Mouse (Mus musculus): ENCODE measurements around the gene Chd2. TPM values are rescaled to one million over a fixed set of nuclear protein-coding genes. Genes with fewer than 3 reads are reported as not detected.
A peak's percentile ranks its signal among the peaks of the same experiment; 100 is the strongest.
"Not testable (repeated sequence)": the region's sequence is repeated elsewhere in the genome, so short reads cannot be mapped to it uniquely, and the experiment has no call there.

Chd2 gene
- polyA plus RNA-seq, 1 experiment: 25.6 TPM

DNA sequence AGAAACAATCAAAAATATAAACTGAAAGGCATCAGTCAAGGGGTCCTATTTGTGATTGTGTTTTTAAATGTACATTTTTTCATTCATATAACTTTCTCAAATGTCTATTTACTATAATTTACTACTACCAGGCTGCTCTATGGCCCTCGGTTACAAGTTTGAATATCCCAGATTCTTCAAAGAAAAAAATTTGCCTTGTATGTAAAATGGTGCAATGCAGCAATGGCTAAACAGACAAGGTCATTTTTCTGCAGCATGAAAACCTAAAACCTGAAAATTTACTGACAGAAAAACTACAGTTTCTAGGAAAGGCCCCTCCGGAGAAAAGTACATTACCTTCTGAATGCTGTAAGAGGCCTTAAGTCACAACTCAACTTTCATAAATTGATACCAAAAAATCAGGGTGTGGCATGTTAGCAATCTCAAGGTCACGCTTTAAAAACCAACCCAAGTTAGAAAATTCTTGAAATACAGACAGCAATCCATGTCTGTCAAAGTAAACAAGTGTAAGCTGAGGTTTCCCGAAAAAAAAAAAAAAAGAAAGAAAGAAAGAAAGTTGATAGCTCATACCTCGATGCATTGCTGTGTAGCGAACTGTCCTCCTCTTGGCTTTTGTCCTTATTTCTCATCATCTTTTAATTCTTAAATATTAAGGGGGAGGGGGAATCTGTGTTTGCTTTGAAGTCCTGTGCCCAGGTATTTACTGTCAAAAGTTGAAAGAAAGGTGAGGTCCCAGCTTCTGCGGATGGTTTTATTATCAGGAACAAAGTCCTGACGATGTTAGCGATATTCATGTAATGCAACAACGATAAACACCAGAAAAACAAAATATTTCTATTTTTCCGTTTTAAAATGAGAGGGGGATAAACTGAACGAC is 1.2 kb downstream of the Chd2 start:
- no peak for DNase-seq (ENCODE audit: low spot score)

GRCm38 (mm10) chr7:73539116-73539682 is 2.4 kb downstream of the Chd2 start:
- no peak for DNase-seq (ENCODE audit: low spot score)

GRCm38 (mm10) chr7:73538424-73539079 is 3.1 kb downstream of the Chd2 start:
- DNase-seq (ENCODE audit: low spot score): no peak

DNA sequence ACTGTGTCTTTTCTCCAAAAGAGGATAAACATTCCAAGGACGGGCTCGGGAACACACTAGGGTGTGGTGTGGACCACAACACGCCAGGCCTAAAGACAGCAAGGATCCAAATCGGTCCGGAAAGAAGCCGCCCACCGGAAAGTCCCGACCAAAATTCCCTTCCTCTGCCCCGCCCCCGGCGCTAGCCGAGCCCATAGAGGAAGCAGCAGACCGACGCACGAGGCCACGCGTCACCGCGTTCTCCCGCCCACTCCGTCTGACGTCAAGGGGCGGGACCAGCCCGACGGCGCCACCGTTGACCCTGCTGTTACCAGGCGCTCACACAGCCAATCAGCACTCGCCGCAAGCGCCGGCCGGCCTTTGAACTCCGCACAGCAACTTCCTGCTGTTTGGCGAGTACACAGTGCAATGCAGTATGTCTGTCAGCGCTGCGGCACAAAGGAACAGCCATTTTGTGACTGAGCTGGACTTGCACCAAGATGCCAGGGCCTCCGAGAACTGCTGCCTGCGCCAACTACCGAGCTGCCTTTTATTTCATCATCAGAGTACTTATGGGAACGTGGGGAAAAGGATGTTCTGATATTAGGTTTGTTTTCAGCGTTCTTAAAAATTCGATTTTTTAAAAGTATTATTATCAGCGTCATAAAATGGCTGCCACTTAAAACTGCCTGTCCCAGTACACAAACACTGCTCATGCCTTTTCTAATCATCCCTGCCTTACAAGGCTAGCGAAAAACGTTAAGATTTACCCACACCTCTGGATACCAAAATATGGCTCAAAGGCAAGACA is 3.8 kb downstream of the Chd2 start:
- DNase-seq (ENCODE audit: low spot score): peak; percentile 99

GRCm38 (mm10) chr7:73537228-73537627 is 4.4 kb downstream of the Chd2 start:
- no peak for DNase-seq (ENCODE audit: low spot score)

- DNase-seq (ENCODE audit: low spot score): no peak
These were observed 5.1 kb downstream of the Chd2 start for GRCm38 (mm10) chr7:73536579-73536978.

- no peak for DNase-seq (ENCODE audit: low spot score)
These were observed 5.8 kb downstream of the Chd2 start for GRCm38 (mm10) chr7:73535861-73536200.

DNA sequence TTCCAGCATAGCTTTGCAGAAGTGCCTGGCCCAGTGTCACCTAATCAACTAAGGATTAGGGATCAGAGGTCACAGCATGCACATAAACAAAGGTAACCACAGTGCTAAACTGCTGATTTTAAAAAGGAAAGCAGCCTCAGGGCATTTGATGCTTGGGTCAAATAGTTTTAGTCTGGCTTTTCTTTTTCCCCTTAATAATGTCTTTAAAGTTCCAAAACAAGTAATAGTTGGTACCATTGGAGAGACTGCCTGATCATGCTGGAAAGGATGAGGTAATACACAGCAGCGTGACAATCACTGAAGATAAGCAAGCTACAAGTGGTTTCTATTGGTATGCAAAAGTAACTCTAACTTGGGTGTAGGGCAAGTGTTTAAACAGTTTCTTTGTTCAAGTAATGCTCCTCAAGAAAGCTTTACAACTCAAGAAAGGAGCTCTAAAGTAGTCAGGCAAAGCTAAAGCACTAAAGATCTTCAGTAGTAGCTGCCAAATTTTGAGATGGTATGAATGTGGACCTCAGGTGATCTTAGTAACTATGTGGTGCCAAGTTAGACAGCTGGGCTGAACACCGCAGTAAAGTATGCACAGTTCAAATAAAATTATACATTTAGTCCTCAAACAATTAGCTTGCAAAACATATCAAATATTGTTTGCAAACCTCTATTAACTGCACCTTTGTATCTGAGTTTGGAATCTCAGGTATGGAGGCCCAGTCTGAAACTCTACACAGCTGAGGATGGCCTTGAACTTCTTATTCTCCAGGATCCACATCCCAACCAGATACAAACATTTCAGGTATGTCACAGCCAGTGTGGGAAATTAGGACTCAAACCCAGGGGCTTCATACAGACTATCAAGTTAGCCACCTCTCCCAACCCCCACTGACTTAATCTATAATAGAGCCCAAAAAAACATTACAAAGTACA is 6.4 kb downstream of the Chd2 start:
- DNase-seq (ENCODE audit: low spot score): no peak

- no peak for DNase-seq (ENCODE audit: low spot score)
These were observed 8.2 kb downstream of the Chd2 start for GRCm38 (mm10) chr7:73533457-73533856.

- no peak for DNase-seq (ENCODE audit: low spot score)
These were observed 8.7 kb downstream of the Chd2 start for GRCm38 (mm10) chr7:73532916-73533315.

DNA sequence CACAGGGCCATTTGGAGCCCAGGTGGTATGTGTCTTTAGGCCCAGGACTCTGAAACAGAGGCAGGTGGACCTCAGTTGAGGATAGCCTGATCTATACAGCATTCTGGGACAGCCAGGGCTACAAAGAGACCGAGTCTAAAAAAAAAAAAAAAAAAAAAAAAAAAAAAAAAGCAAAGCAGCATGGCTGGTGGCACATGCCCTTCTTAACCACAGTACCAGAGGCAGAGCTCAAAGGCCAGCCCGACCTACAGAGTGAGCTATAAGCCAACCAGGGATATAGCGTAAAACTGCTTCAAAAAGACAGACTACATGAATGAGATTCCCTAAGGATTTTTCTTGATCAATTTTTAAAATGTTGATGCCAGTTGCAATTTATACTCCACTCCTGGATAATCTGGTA is 9.5 kb downstream of the Chd2 start:
- DNase-seq (ENCODE audit: low spot score): no peak

GRCm38 (mm10) chr7:73531506-73532093 is 10.0 kb downstream of the Chd2 start:
- DNase-seq (ENCODE audit: low spot score): no peak

DNA sequence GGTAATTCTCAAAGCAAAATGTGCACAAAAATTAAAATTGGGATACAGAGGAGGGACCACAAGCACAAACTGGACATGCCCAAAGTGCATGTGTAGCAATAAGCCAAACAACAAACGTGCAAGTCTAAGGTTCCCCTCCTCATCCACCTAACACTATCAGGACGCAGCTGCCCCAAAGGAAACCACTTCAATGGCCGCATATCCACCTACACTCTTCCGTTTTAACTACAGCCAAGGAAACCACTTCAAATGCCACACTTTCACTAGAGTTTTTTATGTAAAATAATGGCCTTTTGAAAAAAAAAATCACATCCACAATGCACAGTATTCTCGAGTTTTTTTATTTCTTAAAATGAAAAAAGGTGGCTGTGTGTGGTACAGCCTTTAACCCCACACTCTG is 10.8 kb downstream of the Chd2 start:
- no peak for DNase-seq (ENCODE audit: low spot score)

DNA sequence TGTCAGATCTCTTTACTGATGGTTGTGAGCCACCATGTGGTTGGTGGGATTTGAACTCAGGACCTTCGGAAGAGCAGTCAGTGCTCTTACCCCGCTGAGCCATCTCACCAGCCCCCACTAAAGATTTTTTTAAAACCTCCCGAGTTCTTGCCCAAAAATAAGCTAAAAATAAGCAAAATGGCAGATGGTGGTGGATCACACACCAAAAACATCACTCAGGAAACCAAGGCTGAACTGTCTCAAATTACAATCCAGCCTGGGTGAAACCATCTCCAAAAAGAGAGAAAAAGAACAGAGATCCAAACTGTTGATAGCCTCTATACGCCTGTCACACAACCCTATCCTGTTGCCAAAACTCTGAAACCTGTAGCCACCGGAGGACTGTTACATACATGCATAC is 11.5 kb downstream of the Chd2 start:
- no peak for DNase-seq (ENCODE audit: low spot score)

- DNase-seq (ENCODE audit: low spot score): no peak
These were observed 12.4 kb downstream of the Chd2 start for GRCm38 (mm10) chr7:73529261-73529660.

GRCm38 (mm10) chr7:73528377-73528894 is 13.2 kb downstream of the Chd2 start:
- not testable (repeated sequence) for DNase-seq (ENCODE audit: low spot score)

DNA sequence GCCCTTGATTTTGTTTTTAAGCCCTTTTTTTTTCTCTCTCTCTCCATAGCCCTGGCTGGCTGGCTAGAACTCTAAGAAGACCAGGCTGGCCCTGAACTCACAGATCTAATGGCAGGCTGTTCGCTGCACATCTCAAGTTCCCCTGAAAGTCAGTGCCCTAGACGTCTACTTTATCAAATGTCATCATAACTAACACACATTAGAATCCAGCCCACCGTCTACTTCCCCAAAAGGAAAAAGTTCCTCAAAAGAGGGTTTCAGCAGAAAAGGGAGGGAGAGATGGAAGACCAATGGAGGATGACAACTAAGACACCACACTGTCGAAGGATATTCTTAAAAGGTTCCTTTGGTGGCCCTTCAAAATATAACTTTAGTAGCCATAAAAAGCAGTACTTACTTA is 14.4 kb downstream of the Chd2 start:
- DNase-seq (ENCODE audit: low spot score): no peak

DNA sequence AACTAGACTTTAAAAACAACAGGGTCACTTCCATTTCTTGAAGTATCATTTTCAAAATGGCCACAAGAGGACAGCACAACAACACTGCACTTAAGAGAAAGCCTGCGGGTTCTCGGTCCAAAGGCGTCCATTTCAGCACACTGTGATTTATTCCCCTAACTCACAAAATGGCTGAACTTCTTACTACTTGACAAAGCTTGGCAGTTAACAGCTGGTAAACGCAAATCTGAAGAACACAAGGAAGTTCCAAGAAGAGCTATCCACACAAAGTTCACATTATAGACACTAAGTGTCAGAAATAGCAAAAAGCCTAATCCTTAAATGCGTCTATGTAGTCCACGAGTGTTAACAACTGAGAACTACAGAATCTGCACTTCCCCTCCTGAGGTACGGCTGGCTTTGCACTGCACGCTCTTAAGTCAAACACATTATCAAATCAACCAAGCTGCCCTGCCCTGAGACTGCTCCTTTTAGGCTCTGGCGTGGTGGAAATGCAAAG is 17.1 kb downstream of the Chd2 start:
- DNase-seq (ENCODE audit: low spot score): no peak

DNA sequence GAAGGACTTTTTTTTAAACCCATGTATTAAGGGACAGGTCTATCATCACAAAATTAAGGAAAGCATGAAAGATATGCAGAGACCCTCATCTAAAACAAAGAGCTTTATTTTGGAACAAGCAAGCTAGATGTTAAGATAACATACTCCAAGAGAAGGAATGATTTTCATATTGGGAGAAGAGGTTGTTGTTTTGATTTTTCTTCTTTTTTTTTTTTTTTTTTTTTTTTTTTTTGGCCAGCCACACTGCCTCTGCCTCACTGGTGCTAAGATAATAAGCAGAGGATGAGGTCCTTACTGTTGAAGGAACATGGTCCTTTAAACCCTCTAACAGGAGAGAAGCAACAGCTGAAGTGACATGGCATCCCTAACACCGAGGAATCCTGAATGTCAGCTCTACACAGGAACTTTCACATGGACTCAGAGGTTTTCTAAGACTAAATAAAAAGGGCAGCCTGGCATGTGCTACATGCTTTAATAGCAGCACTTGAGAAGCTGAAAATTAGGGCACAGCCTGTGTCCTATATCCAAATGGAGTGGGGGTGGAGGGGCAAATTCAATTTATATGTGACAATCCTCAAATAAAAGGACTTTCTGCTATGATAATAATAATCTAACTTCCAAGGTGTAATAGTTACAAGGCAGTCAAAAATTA is 17.9 kb downstream of the Chd2 start:
- no peak for DNase-seq (ENCODE audit: low spot score)

DNA sequence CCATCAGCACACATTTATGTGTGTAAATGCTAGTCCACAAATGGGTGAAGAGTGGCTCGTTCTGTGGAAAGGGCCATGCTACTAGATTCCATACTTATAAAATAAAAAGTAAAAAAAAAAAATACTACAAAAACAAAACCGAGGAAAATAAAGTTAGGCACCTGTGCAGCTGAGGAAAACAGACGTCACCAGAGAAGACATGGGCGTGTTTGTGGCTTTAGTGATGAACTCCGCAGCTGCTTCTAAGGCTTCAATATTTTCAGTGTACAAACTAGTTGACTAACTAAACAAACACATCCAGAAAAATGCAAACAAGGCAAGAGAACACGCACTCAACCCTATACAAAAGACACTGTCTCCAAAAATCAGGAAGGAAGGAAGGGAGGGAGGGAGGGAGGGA is 18.4 kb downstream of the Chd2 start:
- DNase-seq (ENCODE audit: low spot score): no peak

Data from urinary bladder, adult 2 months (tissue).